Mouse (Mus musculus) large intestine, adult 2 months (tissue): ENCODE results near the gene Yars2. TPM values are rescaled to one million over a fixed set of nuclear protein-coding genes. Genes with fewer than 3 reads are reported as not detected.

Source experiments
- polyA plus RNA-seq: library from polyadenylated mRNA; depleted of rRNA; stranded (reverse); fragments of >200 nt; gene quantifications from 2 replicates; pipeline ENCODE4 v1.2.3, GENCODE M21; 2012; rRNA removed

Gene Yars2
- polyA plus RNA-seq, 1 experiment, result 18.2 TPM

Other genes starting within 250 kb of the Yars2 start
- 17.9 and 29.1 TPM in 2 replicates for gene Pkp2, start 89.6 kb upstream of the Yars2 start, polyA plus RNA-seq
- 7.0 and 10.9 TPM in 2 replicates for gene Dnm1l, start 56.0 kb downstream of the Yars2 start, polyA plus RNA-seq